Mouse (Mus musculus) liver, embryonic 12.5 days (tissue): ENCODE data around the gene Baiap2l2. TPM values are rescaled to one million over a fixed set of nuclear protein-coding genes. Genes with fewer than 3 reads are reported as not detected.
"Not testable (repeated sequence)": the region's sequence is repeated elsewhere in the genome, so short reads cannot be mapped to it uniquely, and the experiment has no call there.

Experiments
- ATAC-seq: fragments of 200-750 bp; cut with Nextera tagmentation; 2 replicates; pipeline ENCODE4 v1.8.0; 2017; ENCODE audit warnings: moderate number of reproducible peaks, mild to moderate bottlenecking, moderate library complexity
- H3K27ac ChIP-seq: fragments of 300-500 bp; sonication (generic); 2 replicates; pipeline ENCODE4 v1.5.1; 2016; ENCODE audit warnings: mild to moderate bottlenecking
- H3K27me3 ChIP-seq: fragments of 300-500 bp; sonication (generic); replicated peaks from 2 replicates; pipeline ENCODE4 v1.6.1; 2016; ENCODE audit warnings: mild to moderate bottlenecking, moderate library complexity
- H3K36me3 ChIP-seq: fragments of 300-500 bp; sonication (generic); 2 replicates; pipeline ENCODE4 v1.6.1; 2016; ENCODE audit warnings: mild to moderate bottlenecking, moderate library complexity
- H3K4me1 ChIP-seq: fragments of 300-500 bp; sonication (generic); 2 replicates; pipeline ENCODE4 v1.6.1; 2016
- H3K4me2 ChIP-seq: fragments of 300-500 bp; sonication (generic); 2 replicates; pipeline ENCODE4 v1.6.1; 2016; ENCODE audit warnings: mild to moderate bottlenecking, moderate library complexity
- H3K4me3 ChIP-seq: fragments of 300-500 bp; sonication (generic); 2 replicates; pipeline ENCODE4 v1.5.1; 2016; ENCODE audit warnings: mild to moderate bottlenecking, moderate library complexity
- H3K9ac ChIP-seq: fragments of 300-500 bp; sonication (generic); 2 replicates; pipeline ENCODE4 v1.6.1; 2016; ENCODE audit warnings: mild to moderate bottlenecking, moderate library complexity
- H3K9me3 ChIP-seq: fragments of 300-500 bp; sonication (generic); replicated peaks from 2 replicates; pipeline ENCODE4 v1.6.1; 2016; ENCODE audit warnings: mild to moderate bottlenecking, moderate library complexity
- WGBS: fragments of 180-500 bp; shearing (Covaris S2); methylation state at CpG from one replicate; pipeline ENCODE4 v1.1.7; 2016; ENCODE audit not compliant: insufficient replicate concordance; 5-methylcytosine and 5-hydroxymethylcytosine counted together
- polyA plus RNA-seq: library from polyadenylated mRNA; unstranded; fragments of >200 nt; fragmentation: Nextera tagmentation; extraction: Ambion mirVana; gene quantifications from 2 replicates; pipeline ENCODE4 v1.2.1, GENCODE M21; 2016

The Baiap2l2 gene
- polyA plus RNA-seq, 1 experiment from 2014 or later = 1.2 TPM

GRCm38 (mm10) chr15:79229058-79229821 is 56.1 kb downstream of the Baiap2l2 start, which contains the start of the genes Pick1 and Gm49486:
Gene Pick1, plus strand, starts transcription at chr15:79229173.
Gene Gm49486, plus strand, starts transcription at chr15:79229391.
- Histone ChIP-seq H3K27me3 (peaks cover 1% of the 10 kb centered on the region; the same call in 1 of the 2 replicates), H3K4me3 (peak within 1 kb of the TSS; percentile 83), H3K9me3 (no peaks in the 10 kb centered on the region), H3K4me2 (peak within 1 kb of the TSS; percentile 98), H3K4me1 (peaks cover 18% of the 10 kb centered on the region), H3K9ac (peak within 1 kb of the TSS; percentile 84), H3K27ac (peak within 1 kb of the TSS; percentile 83), H3K36me3 (peaks cover 18% of the 10 kb centered on the region)
- WGBS = 1% methylated on average over 51 of the region's 51 CpGs
- ATAC-seq = peak; percentile 76

GRCm38 (mm10) chr15:79225780-79226179 is 59.6 kb downstream of the Baiap2l2 start:
- not testable (repeated sequence) for H3K9ac ChIP-seq, H3K4me3 ChIP-seq, H3K9me3 ChIP-seq, H3K27ac ChIP-seq, H3K4me2 ChIP-seq, H3K36me3 ChIP-seq, ATAC-seq
- Histone ChIP-seq H3K4me1 (peaks cover 18% of the 10 kb centered on the region), H3K27me3 (peaks cover 18% of the 10 kb centered on the region)
- 41% methylated on average over 2 of the region's 2 CpGs for WGBS

- no peak overlapping the region for H3K9ac ChIP-seq
- H3K9me3 ChIP-seq = no peaks in the 10 kb centered on the region
- H3K4me1 ChIP-seq = peaks cover 10% of the 10 kb centered on the region
- H3K4me3 ChIP-seq = no peak overlapping the region
- H3K36me3 ChIP-seq = no peaks in the 10 kb centered on the region
- H3K4me2 ChIP-seq = no peak overlapping the region
- peak; percentile 48 for ATAC-seq
- no peak overlapping the region for H3K27ac ChIP-seq
- 7% methylated on average over 5 of the region's 5 CpGs for WGBS
- peaks cover 20% of the 10 kb centered on the region for H3K27me3 ChIP-seq
Measured at GRCm38 (mm10) chr15:79224685-79225084, 60.7 kb downstream of the Baiap2l2 start.

- Histone ChIP-seq H3K27ac (no peak overlapping the region), H3K36me3 (no peaks in the 10 kb centered on the region), H3K4me3 (no peak overlapping the region), H3K9ac (no peak overlapping the region), H3K4me1 (peaks cover 3% of the 10 kb centered on the region; the same call in 1 of the 2 replicates), H3K9me3 (no peaks in the 10 kb centered on the region), H3K4me2 (no peak overlapping the region), H3K27me3 (peaks cover 20% of the 10 kb centered on the region)
- WGBS = 27% methylated on average over 3 of the region's 5 CpGs
- ATAC-seq = no peak; the same call in 1 of the 2 replicates
Measured at GRCm38 (mm10) chr15:79223641-79224040, 61.7 kb downstream of the Baiap2l2 start.

- H3K9me3 ChIP-seq = no peaks in the 10 kb centered on the region
- H3K9ac ChIP-seq = no peak overlapping the region
- H3K4me1 ChIP-seq = peaks cover 2% of the 10 kb centered on the region; the same call in 1 of the 2 replicates
- H3K27me3 ChIP-seq = peaks cover 26% of the 10 kb centered on the region
- H3K4me2 ChIP-seq = no peak overlapping the region
- no peak overlapping the region for H3K27ac ChIP-seq
- no peak overlapping the region for H3K4me3 ChIP-seq
- ATAC-seq = no peak
- WGBS = 17% methylated on average over 1 of the region's 1 CpGs
- H3K36me3 ChIP-seq = no peaks in the 10 kb centered on the region
Measured at GRCm38 (mm10) chr15:79219572-79219971, 65.8 kb downstream of the Baiap2l2 start.

GRCm38 (mm10) chr15:79216191-79216590 is 69.1 kb downstream of the Baiap2l2 start:
- Histone ChIP-seq H3K36me3 (no peaks in the 10 kb centered on the region), H3K27ac (no peak overlapping the region), H3K4me2 (no peak overlapping the region), H3K9me3 (no peaks in the 10 kb centered on the region), H3K27me3 (peaks cover 11% of the 10 kb centered on the region), H3K4me3 (no peak overlapping the region), H3K4me1 (no peaks in the 10 kb centered on the region), H3K9ac (no peak overlapping the region)
- no peak for ATAC-seq
- WGBS = 28% methylated on average over 3 of the region's 3 CpGs

- no peak overlapping the region for H3K27ac ChIP-seq
- no peak overlapping the region for H3K4me2 ChIP-seq
- H3K9ac ChIP-seq = no peak overlapping the region
- no peak for ATAC-seq
- WGBS = 59% methylated on average over 6 of the region's 6 CpGs
- no peaks in the 10 kb centered on the region for H3K36me3 ChIP-seq
- peaks cover 6% of the 10 kb centered on the region for H3K27me3 ChIP-seq
- no peak overlapping the region for H3K4me3 ChIP-seq
- no peaks in the 10 kb centered on the region for H3K9me3 ChIP-seq
- H3K4me1 ChIP-seq = no peaks in the 10 kb centered on the region
Measured at GRCm38 (mm10) chr15:79213591-79213990, 71.7 kb downstream of the Baiap2l2 start.

GRCm38 (mm10) chr15:79212750-79213446 is 72.4 kb downstream of the Baiap2l2 start:
- H3K4me1 ChIP-seq = no peaks in the 10 kb centered on the region
- no peak overlapping the region for H3K9ac ChIP-seq
- no peaks in the 10 kb centered on the region for H3K9me3 ChIP-seq
- H3K36me3 ChIP-seq = no peaks in the 10 kb centered on the region
- peaks cover 6% of the 10 kb centered on the region for H3K27me3 ChIP-seq
- ATAC-seq = no peak
- H3K4me2 ChIP-seq = no peak overlapping the region
- H3K4me3 ChIP-seq = no peak overlapping the region
- H3K27ac ChIP-seq = no peak overlapping the region
- 74% methylated on average over 24 of the region's 26 CpGs for WGBS

- Histone ChIP-seq H3K36me3 (no peaks in the 10 kb centered on the region), H3K27ac (no peak overlapping the region), H3K9ac (no peak overlapping the region), H3K4me1 (no peaks in the 10 kb centered on the region), H3K9me3 (no peaks in the 10 kb centered on the region), H3K4me2 (no peak overlapping the region), H3K27me3 (peaks cover 4% of the 10 kb centered on the region), H3K4me3 (no peak overlapping the region)
- no peak for ATAC-seq
- WGBS = 66% methylated on average over 2 of the region's 2 CpGs
Measured at GRCm38 (mm10) chr15:79210357-79210756, 75.0 kb downstream of the Baiap2l2 start.

- H3K27me3 ChIP-seq = peaks cover 3% of the 10 kb centered on the region
- WGBS = 54% methylated on average over 25 of the region's 27 CpGs
- no peaks in the 10 kb centered on the region for H3K4me1 ChIP-seq
- peak overlapping the region; percentile 21; the same call in 1 of the 2 replicates for H3K4me2 ChIP-seq
- no peaks in the 10 kb centered on the region for H3K9me3 ChIP-seq
- H3K27ac ChIP-seq = no peak overlapping the region
- H3K36me3 ChIP-seq = no peaks in the 10 kb centered on the region
- H3K9ac ChIP-seq = no peak overlapping the region
- H3K4me3 ChIP-seq = no peak overlapping the region
- no peak for ATAC-seq
Measured at GRCm38 (mm10) chr15:79208758-79209439, 76.4 kb downstream of the Baiap2l2 start.

- ATAC-seq = no peak
- Histone ChIP-seq H3K27me3 (peaks cover 10% of the 10 kb centered on the region), H3K4me3 (no peak overlapping the region), H3K9me3 (no peaks in the 10 kb centered on the region), H3K36me3 (no peaks in the 10 kb centered on the region), H3K4me1 (no peaks in the 10 kb centered on the region), H3K27ac (no peak overlapping the region), H3K4me2 (no peak overlapping the region), H3K9ac (no peak overlapping the region)
- WGBS = 61% methylated on average over 6 of the region's 6 CpGs
Measured at GRCm38 (mm10) chr15:79208211-79208610, 77.1 kb downstream of the Baiap2l2 start.
